Mouse (Mus musculus) thymus, postnatal 14 days (tissue): ENCODE data around the gene Basp1.
"Not testable (repeated sequence)": the region's sequence is repeated elsewhere in the genome, so short reads cannot be mapped to it uniquely, and the experiment has no call there.

ENCODE experiments used
- DNase-seq: peaks from one replicate; pipeline ENCODE4 v3.0.0; 2021

The Basp1 gene

GRCm38 (mm10) chr15:25413378-25413901 is at the start of gene Basp1:
Gene Basp1 (minus strand): TSS chr15:25413764.
- DNase-seq, result peak; percentile 88

- not testable (repeated sequence) for DNase-seq
These were observed 49.5 kb upstream of the Basp1 start for GRCm38 (mm10) chr15:25463076-25463475.

- no peak for DNase-seq
These were observed 48.6 kb upstream of the Basp1 start for GRCm38 (mm10) chr15:25462056-25462762.

GRCm38 (mm10) chr15:25459901-25460300 is 46.3 kb upstream of the Basp1 start:
- no peak for DNase-seq

GRCm38 (mm10) chr15:25457421-25457820 is 43.9 kb upstream of the Basp1 start:
- no peak for DNase-seq

DNA sequence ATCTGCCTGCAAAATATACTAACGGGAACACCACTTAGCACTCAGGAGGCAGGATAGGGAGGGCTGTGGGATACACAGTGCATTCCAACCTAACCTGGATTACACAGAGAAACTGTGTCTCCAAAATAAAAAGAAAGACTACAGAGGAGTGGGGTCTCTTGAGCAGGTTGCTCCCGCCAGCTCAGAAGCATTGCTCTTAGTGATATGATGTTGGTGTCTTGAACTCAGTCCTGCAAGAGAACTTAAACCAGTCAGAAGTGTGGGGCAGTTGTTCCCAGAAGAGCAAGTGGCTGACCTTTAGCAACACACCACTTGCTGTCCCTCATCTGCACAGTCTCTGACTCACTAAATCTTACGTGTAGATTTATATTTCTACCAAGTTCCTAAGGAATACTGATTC is 40.0 kb upstream of the Basp1 start:
- DNase-seq, result no peak

GRCm38 (mm10) chr15:25449348-25449747 is 35.8 kb upstream of the Basp1 start:
- no peak for DNase-seq

GRCm38 (mm10) chr15:25448703-25449340 is 35.3 kb upstream of the Basp1 start:
- no peak for DNase-seq

- no peak for DNase-seq
These were observed 33.6 kb upstream of the Basp1 start for GRCm38 (mm10) chr15:25447136-25447535.

DNA sequence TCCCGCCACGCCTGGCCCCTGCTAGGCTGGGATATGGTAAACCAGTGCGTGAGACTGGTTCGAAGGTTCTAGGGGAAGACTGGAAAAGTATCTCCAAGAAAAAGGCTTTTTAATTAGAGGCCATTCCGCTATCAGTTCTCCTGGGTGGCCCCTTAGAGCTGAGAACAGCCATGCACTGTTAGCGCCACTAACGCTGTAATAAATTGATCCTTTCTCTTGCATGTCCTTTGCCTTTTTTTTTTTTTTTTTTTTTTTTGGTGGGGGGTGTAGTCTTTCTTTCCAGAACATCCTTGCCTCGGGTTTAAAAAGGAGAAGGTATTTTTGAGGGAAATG is 32.6 kb upstream of the Basp1 start:
- DNase-seq, result no peak

- DNase-seq, result no peak
These were observed 32.0 kb upstream of the Basp1 start for GRCm38 (mm10) chr15:25445361-25446154.

DNA sequence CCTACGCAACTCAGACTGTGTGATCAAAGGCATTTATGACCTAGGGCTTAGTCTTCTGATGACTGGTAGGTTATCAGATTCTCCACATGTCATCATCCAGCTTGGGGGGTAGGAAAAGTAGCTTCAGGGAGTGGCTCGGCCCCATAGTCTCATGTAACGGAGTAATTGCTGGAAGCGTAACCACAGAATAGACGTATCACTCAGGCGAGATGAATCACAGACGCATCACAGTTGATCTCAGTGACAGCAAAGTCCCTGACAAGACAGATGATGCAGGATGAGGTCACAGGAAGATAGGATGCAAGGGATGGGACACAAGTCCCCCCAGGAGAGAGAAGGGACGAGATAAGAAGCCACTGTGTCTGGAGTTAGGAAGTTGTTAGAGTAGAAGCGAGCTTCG is 30.6 kb upstream of the Basp1 start:
- DNase-seq, result no peak

- DNase-seq, result no peak
These were observed 29.7 kb upstream of the Basp1 start for GRCm38 (mm10) chr15:25443140-25443790.

DNA sequence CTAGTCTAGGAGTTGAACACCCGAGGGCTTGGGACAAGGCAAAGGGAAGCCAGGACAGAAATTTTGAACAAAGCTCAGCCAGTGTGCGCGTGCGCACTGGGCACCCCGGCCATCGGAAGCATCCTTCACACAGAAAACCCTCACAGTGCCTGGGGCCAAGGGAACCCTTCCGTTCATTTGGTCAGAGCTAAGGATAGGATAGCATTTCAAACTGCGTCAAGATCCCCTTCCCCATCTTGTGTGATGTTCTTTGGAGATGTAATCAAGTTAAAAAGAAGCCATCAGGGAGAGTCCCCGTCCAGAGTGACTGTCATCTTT is 28.3 kb upstream of the Basp1 start:
- DNase-seq, result no peak

- DNase-seq, result peak; percentile 76
These were observed 27.7 kb upstream of the Basp1 start for GRCm38 (mm10) chr15:25440991-25441867.

- no peak for DNase-seq
These were observed 26.8 kb upstream of the Basp1 start for GRCm38 (mm10) chr15:25440317-25440716.

DNA sequence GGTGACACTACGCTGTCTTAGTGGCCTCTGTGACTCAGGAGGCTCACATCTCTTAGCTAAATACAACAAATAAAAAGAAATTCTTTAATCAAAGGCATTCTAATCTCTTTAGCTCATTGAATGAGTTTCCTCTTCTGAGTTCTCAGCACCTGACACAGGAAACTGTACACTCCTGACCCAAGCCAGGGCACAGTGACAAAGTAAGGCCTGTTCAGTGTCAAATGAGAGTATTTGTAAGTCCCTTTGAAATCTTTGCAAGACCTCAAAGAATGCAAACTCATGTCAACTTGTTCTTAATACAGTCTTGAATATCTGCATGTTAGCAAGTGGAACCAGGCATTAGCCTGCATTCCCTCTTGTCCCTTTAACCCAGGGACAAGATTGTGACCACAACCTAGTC is 18.8 kb upstream of the Basp1 start:
- no peak for DNase-seq

DNA sequence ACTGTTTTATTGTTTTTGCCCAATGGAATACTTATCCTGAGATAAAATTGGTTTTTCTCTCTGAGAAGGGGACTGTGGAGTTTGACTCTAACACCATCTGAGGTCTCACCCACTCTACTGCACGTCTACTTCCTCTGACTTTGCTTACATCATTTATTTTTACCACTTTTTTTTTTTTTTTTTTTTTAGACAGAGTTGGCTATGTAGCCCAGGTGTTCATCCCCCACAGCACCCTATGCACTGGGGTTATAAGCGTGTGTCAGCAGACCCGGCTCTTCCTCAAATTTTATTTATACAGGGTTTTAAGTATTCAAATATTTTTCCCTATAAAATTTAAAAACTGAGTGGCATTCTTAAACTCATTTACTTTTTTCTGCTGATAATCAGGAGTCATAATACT is 16.6 kb upstream of the Basp1 start:
- peak; percentile 8 for DNase-seq

DNA sequence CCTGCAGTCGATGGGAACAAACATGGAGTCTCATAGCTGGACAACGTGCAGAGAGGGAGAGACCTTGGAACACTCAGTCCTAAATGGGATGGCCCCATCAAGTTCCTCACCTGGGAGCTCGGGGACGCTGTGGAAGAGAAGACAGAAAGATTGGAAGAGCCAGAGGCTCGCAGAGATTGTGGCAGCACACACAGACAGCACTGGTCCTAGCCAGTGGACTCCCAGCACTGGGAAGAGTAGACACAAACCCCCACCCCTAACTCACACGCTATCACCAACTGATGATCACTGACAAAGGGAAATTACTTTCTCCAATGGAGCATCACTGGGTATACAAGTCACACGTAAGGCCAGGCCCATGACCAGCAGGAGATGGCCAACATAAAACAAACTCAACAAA is 15.4 kb upstream of the Basp1 start:
- DNase-seq, result no peak

DNA sequence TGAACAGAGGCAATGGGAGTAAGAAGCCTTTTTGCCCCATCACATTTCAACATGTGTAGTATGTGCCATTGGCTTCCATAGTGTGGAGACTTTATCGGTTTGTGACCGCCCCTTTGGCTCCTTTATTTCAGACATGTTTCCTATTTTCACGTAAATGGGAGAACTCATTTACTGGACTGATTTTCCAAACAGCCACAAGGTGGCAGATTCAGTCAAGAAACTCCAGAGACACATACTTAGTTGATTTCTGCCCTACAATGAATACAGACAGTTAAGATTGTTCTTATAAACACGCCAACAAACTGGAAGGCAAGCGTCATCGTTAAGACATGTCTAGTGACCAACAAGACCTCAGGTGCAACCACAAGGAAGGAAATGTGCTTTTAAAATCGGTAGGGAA is 15.0 kb upstream of the Basp1 start:
- DNase-seq, result peak; percentile 32

DNA sequence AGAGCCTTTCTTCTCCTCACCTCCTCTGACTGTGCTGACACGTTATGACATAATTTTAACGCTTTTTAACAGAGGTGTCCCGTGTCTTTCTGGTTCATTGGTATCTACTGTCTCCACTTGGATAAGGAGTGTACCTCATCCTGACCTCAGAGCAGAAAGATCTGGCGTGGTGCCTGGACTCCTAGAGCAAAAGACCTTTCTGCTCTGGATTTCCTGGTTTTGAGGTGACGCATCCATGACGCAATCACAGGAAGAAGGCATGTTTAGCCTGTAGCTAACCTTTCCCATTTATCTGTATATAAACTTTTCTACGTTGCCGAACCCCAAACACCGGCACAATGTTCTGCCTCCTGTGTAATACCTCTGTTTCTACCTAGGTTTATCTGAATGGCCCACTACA is 6.7 kb upstream of the Basp1 start:
- no peak for DNase-seq

- no peak for DNase-seq
These were observed 2.8 kb upstream of the Basp1 start for GRCm38 (mm10) chr15:25416367-25416766.
